Mouse (Mus musculus) MEL (cell line): ENCODE data around the gene Mitf. TPM values are rescaled to one million over a fixed set of nuclear protein-coding genes. Genes with fewer than 3 reads are reported as not detected.

Experiments
- DNase-seq: peaks from one replicate; pipeline ENCODE4 v3.0.0; 2011; ENCODE audit warnings: low read depth, low spot score
- H3K27ac ChIP-seq: 2 replicates; pipeline ENCODE4 v1.5.1; 2012; ENCODE audit warnings: low read depth, mild to moderate bottlenecking, control low read depth, low read length, moderate library complexity; ENCODE audit not compliant: control insufficient read depth
- H3K27me3 ChIP-seq, 2 experiments: fragments of 150-350 bp in 1 of 2; sonication (generic) in 1 of 2; 2 replicates each; pipeline ENCODE4 v1.6.1; 2012; ENCODE audit warnings: low read length in 2 of 2, mild to moderate bottlenecking in 2 of 2, improper control_type of control experiment in 1 of 2, moderate library complexity in 1 of 2; ENCODE audit not compliant: insufficient read depth in 2 of 2, control insufficient read depth in 1 of 2
- H3K36me3 ChIP-seq, 2 experiments: 2 replicates each; pipeline ENCODE4 v1.6.1; 2012 to 2014; ENCODE audit warnings: low read length in 2 of 2, improper control_type of control experiment in 1 of 2, inconsistent platforms in 1 of 2, mild to moderate bottlenecking in 1 of 2; ENCODE audit not compliant: insufficient read depth in 2 of 2, control insufficient read depth in 1 of 2
- H3K4me1 ChIP-seq, 2 experiments: fragments of 150-350 bp in 1 of 2; sonication (generic) in 1 of 2; 2 replicates each; pipeline ENCODE4 v1.6.1; 2012; ENCODE audit warnings: low read length in 2 of 2, improper control_type of control experiment in 1 of 2, mild to moderate bottlenecking in 1 of 2; ENCODE audit not compliant: insufficient read depth in 2 of 2, control insufficient read depth in 1 of 2
- H3K4me3 ChIP-seq, 2 experiments: fragments of 150-350 bp in 1 of 2; sonication (generic) in 1 of 2; 2 replicates each; pipeline ENCODE4 v1.5.1; 2012; ENCODE audit warnings: low read depth in 2 of 2, low read length in 2 of 2, mild to moderate bottlenecking in 2 of 2, moderate library complexity in 2 of 2, control low read depth in 1 of 2, improper control_type of control experiment in 1 of 2; ENCODE audit not compliant: control insufficient read depth in 1 of 2, insufficient read depth in 1 of 2
- H3K79me2 ChIP-seq: 2 replicates; pipeline ENCODE4 v1.6.1; 2012; ENCODE audit warnings: mild to moderate bottlenecking, low read length, moderate library complexity; ENCODE audit not compliant: control insufficient read depth, poor library complexity, insufficient read depth
- H3K9ac ChIP-seq: 2 replicates; pipeline ENCODE4 v1.6.1; 2012; ENCODE audit warnings: low read depth, mild to moderate bottlenecking, control low read depth, low read length, moderate library complexity; ENCODE audit not compliant: control insufficient read depth, poor library complexity, severe bottlenecking
- H3K9me3 ChIP-seq: fragments of 150-350 bp; sonication (generic); replicated peaks from 2 replicates; pipeline ENCODE4 v1.6.1; 2012; ENCODE audit warnings: mild to moderate bottlenecking, low read length, improper control_type of control experiment, moderate library complexity; ENCODE audit not compliant: insufficient read depth
- BHLHE40 ChIP-seq: IDR thresholded peaks from 2 replicates; pipeline ENCODE4 v1.6.1; 2012; ENCODE audit warnings: low read depth, mild to moderate bottlenecking, inconsistent platforms, low read length, improper control_type of control experiment, borderline replicate concordance
- CHD1 ChIP-seq: IDR thresholded peaks from 2 replicates; pipeline ENCODE4 v1.6.1; 2012; ENCODE audit warnings: low read depth, mild to moderate bottlenecking, inconsistent platforms, low read length, improper control_type of control experiment
- CHD2 ChIP-seq: IDR thresholded peaks from 2 replicates; pipeline ENCODE4 v1.6.1; 2011; ENCODE audit warnings: low read length, improper control_type of control experiment
- E2F4 ChIP-seq: IDR thresholded peaks from 2 replicates; pipeline ENCODE4 v1.6.1; 2011; ENCODE audit warnings: low read depth, low read length, improper control_type of control experiment, borderline replicate concordance
- ELF1 ChIP-seq: IDR thresholded peaks from 2 replicates; pipeline ENCODE4 v1.6.1; 2014; ENCODE audit warnings: low read depth, mild to moderate bottlenecking, inconsistent platforms, low read length, improper control_type of control experiment, moderate library complexity
- EP300 ChIP-seq, 2 experiments: IDR thresholded peaks; 2 replicates each; pipeline ENCODE4 v1.6.1; 2011; ENCODE audit warnings: improper control_type of control experiment in 2 of 2, low read length in 2 of 2, low read depth in 1 of 2, mild to moderate bottlenecking in 1 of 2
- ETS1 ChIP-seq: IDR thresholded peaks from 2 replicates; pipeline ENCODE4 v1.6.1; 2012; ENCODE audit warnings: low read depth, mild to moderate bottlenecking, inconsistent platforms, low read length, improper control_type of control experiment, moderate library complexity
- GABPA ChIP-seq: IDR thresholded peaks from 2 replicates; pipeline ENCODE4 v1.6.1; 2012; ENCODE audit warnings: low read depth, mild to moderate bottlenecking, inconsistent platforms, low read length, improper control_type of control experiment, moderate library complexity
- GATA1 ChIP-seq: IDR thresholded peaks from 2 replicates; pipeline ENCODE4 v1.6.1; 2011; ENCODE audit warnings: low read depth, low read length, improper control_type of control experiment
- HCFC1 ChIP-seq: IDR thresholded peaks from 2 replicates; pipeline ENCODE4 v1.6.1; 2012; ENCODE audit warnings: low read depth, mild to moderate bottlenecking, inconsistent platforms, low read length, improper control_type of control experiment, moderate library complexity
- JUND ChIP-seq: IDR thresholded peaks from 2 replicates; pipeline ENCODE4 v1.6.1; 2011; ENCODE audit warnings: low read depth, mild to moderate bottlenecking, improper control_type of control experiment, low read length
- KAT2A ChIP-seq: conservative IDR thresholded peaks from 2 replicates; pipeline ENCODE4 v1.6.1; 2012; ENCODE audit warnings: low read depth, low read length, improper control_type of control experiment, inconsistent platforms
- MAFK ChIP-seq: IDR thresholded peaks from 2 replicates; pipeline ENCODE4 v1.6.1; 2011; ENCODE audit warnings: low read depth, mild to moderate bottlenecking, low read length, improper control_type of control experiment, borderline replicate concordance
- MAX ChIP-seq: IDR thresholded peaks from 2 replicates; pipeline ENCODE4 v1.6.1; 2011; ENCODE audit warnings: low read length, improper control_type of control experiment
- MAZ ChIP-seq: IDR thresholded peaks from 2 replicates; pipeline ENCODE4 v1.6.1; 2012; ENCODE audit warnings: low read depth, mild to moderate bottlenecking, inconsistent platforms, low read length, improper control_type of control experiment
- MXI1 ChIP-seq: IDR thresholded peaks from 2 replicates; pipeline ENCODE4 v1.6.1; 2011; ENCODE audit warnings: mild to moderate bottlenecking, low read depth, low read length, improper control_type of control experiment
- MYB ChIP-seq: IDR thresholded peaks from 2 replicates; pipeline ENCODE4 v1.6.1; 2011; ENCODE audit warnings: mild to moderate bottlenecking, low read depth, low read length, improper control_type of control experiment
- MYC ChIP-seq: IDR thresholded peaks from 2 replicates; pipeline ENCODE4 v1.6.1; 2011; ENCODE audit warnings: low read depth, mild to moderate bottlenecking, low read length, improper control_type of control experiment, moderate library complexity
- NELFE ChIP-seq: IDR thresholded peaks from 2 replicates; pipeline ENCODE4 v1.6.1; 2011; ENCODE audit warnings: low read depth, low read length, improper control_type of control experiment
- NRF1 ChIP-seq: IDR thresholded peaks from 2 replicates; pipeline ENCODE4 v1.6.1; 2014; ENCODE audit warnings: low read depth, mild to moderate bottlenecking, inconsistent platforms, low read length, improper control_type of control experiment, moderate library complexity; ENCODE audit not compliant: poor library complexity, insufficient read depth, severe bottlenecking
- POLR2AphosphoS5 ChIP-seq: IDR thresholded peaks from 2 replicates; pipeline ENCODE4 v1.6.1; 2012; ENCODE audit warnings: low read depth, borderline replicate concordance, mild to moderate bottlenecking, inconsistent platforms, low read length, moderate library complexity, mixed read lengths
- RAD21 ChIP-seq: IDR thresholded peaks from 2 replicates; pipeline ENCODE4 v1.6.1; 2011; ENCODE audit warnings: mild to moderate bottlenecking, low read depth, low read length, improper control_type of control experiment
- RCOR1 ChIP-seq: IDR thresholded peaks from 2 replicates; pipeline ENCODE4 v1.6.1; 2012; ENCODE audit warnings: low read depth, mild to moderate bottlenecking, inconsistent platforms, low read length, improper control_type of control experiment
- SIN3A ChIP-seq: IDR thresholded peaks from 2 replicates; pipeline ENCODE4 v1.6.1; 2012; ENCODE audit warnings: low read length, improper control_type of control experiment, inconsistent platforms
- TAL1 ChIP-seq: IDR thresholded peaks from 2 replicates; pipeline ENCODE4 v1.6.1; 2012; ENCODE audit warnings: mild to moderate bottlenecking, inconsistent platforms, low read length, moderate library complexity, mixed read lengths
- TBP ChIP-seq: IDR thresholded peaks from 2 replicates; pipeline ENCODE4 v1.8.0; 2011; ENCODE audit warnings: low read depth, low read length, improper control_type of control experiment
- TCF12 ChIP-seq: IDR thresholded peaks from 2 replicates; pipeline ENCODE4 v1.6.1; 2014; ENCODE audit warnings: low read depth, mild to moderate bottlenecking, inconsistent platforms, low read length, improper control_type of control experiment, moderate library complexity
- UBTF ChIP-seq: IDR thresholded peaks from 2 replicates; pipeline ENCODE4 v1.6.1; 2012; ENCODE audit warnings: low read depth, mild to moderate bottlenecking, inconsistent platforms, low read length, improper control_type of control experiment, moderate library complexity, borderline replicate concordance; ENCODE audit not compliant: insufficient read depth
- USF1 ChIP-seq: IDR thresholded peaks from 2 replicates; pipeline ENCODE4 v1.6.1; 2014; ENCODE audit warnings: low read depth, mild to moderate bottlenecking, inconsistent platforms, low read length, improper control_type of control experiment, moderate library complexity
- USF2 ChIP-seq, 2 experiments: IDR thresholded peaks; 2 replicates each; pipeline ENCODE4 v1.6.1; 2011 to 2012; ENCODE audit warnings: improper control_type of control experiment in 2 of 2, low read length in 2 of 2, borderline replicate concordance in 1 of 2, inconsistent platforms in 1 of 2, low read depth in 1 of 2, mild to moderate bottlenecking in 1 of 2; ENCODE audit not compliant: insufficient read depth in 1 of 2
- ZC3H11A ChIP-seq: IDR thresholded peaks from 2 replicates; pipeline ENCODE4 v1.6.1; 2012; ENCODE audit warnings: low read depth, mild to moderate bottlenecking, inconsistent platforms, low read length, improper control_type of control experiment
- ZKSCAN1 ChIP-seq: IDR thresholded peaks from 2 replicates; pipeline ENCODE4 v1.6.1; 2012; ENCODE audit warnings: low read depth, mild to moderate bottlenecking, inconsistent platforms, low read length, improper control_type of control experiment, moderate library complexity
- ZMIZ1 ChIP-seq: IDR thresholded peaks from 2 replicates; pipeline ENCODE4 v1.6.1; 2012; ENCODE audit warnings: low read depth, mild to moderate bottlenecking, inconsistent platforms, low read length, improper control_type of control experiment, moderate library complexity
- ZNF384 ChIP-seq: IDR thresholded peaks from 2 replicates; pipeline ENCODE4 v1.6.1; 2012; ENCODE audit warnings: low read depth, mild to moderate bottlenecking, inconsistent platforms, low read length, improper control_type of control experiment
- polyA plus RNA-seq, 2 experiments: library from polyadenylated mRNA; stranded (reverse) in 1 of 2; unstranded in 1 of 2; fragments of >175 nt in 1 of 2; fragments of >200 nt in 1 of 2; gene quantifications; 2 replicates each; pipeline versions ENCODE4 v1.2.1 to v1.2.4; 2012; ENCODE audit warnings: low replicate concordance in 2 of 2, low read depth in 1 of 2; ENCODE audit not compliant: insufficient read length in 2 of 2, insufficient read depth in 1 of 2, missing spikeins in 1 of 2
- total RNA-seq: library from RNA; depleted of rRNA; stranded (reverse); fragments of 300-350 nt; gene quantifications from 2 replicates; pipeline ENCODE4 v1.2.3, GENCODE M21; 2012; rRNA removed

Mitf gene
- total RNA-seq: 2.1 TPM in 2 replicates
- 1 to 10 TPM in 1 of 2 experiments, not detected in 1; 1.8 TPM for polyA plus RNA-seq

- H3K27ac ChIP-seq: no peak within 1 kb of the TSS; the same call in 1 of the 2 replicates
- H3K79me2 ChIP-seq: peaks cover 4% of the 10 kb centered on the region
- peak; percentile 97 for DNase-seq
- peak within 1 kb of the TSS; percentile 92 to 94 for H3K4me3 ChIP-seq
- peak within 1 kb of the TSS; percentile 86 for H3K9ac ChIP-seq
- no peaks in the 10 kb centered on the region for H3K9me3 ChIP-seq
- peaks cover 0 to 2% of the 10 kb centered on the region in 2 experiments; a peak in 2 of 4 replicates for H3K36me3 ChIP-seq
- H3K4me1 ChIP-seq: peaks cover 0 to 3% of the 10 kb centered on the region in 2 experiments; a peak in 2 of 4 replicates
- no peaks in the 10 kb centered on the region for H3K27me3 ChIP-seq
- TF ChIP-seq MAFK: no peak
- TF ChIP-seq SIN3A: peak; percentile 99
- TF ChIP-seq UBTF: no peak
- TF ChIP-seq USF2 (IDR thresholded peaks at IDR 0.05; ENCODE audit: borderline replicate concordance in 1 of 2, insufficient read depth in 1 of 2, low read depth in 1 of 2, low read length in 2 of 2): no peak
- TF ChIP-seq BHLHE40: no peak
- 0 out of 2 replicates have a peak, but pooled peaks have one; percentile 16 for TF ChIP-seq ETS1
- TF ChIP-seq TCF12: no peak
- no peak for TF ChIP-seq JUND
- TF ChIP-seq RAD21: no peak
- TF ChIP-seq ZKSCAN1: no peak
- no peak for TF ChIP-seq E2F4
- no peak for TF ChIP-seq ZMIZ1
- TF ChIP-seq CHD2: no peak
- peak; percentile 98 for TF ChIP-seq MXI1
- TF ChIP-seq NELFE: peak; percentile 41
- no peak for TF ChIP-seq ZNF384
- 0 out of 2 replicates have a peak, but pooled peaks have one; percentile 31 for TF ChIP-seq GATA1
- TF ChIP-seq MAX: peak; percentile 92
- TF ChIP-seq TAL1: no peak
- TF ChIP-seq TBP: peak; percentile 55; the same call in 1 of the 2 replicates
- TF ChIP-seq MAZ: peak; percentile 99
- TF ChIP-seq KAT2A: peak; percentile 93
- no peak for TF ChIP-seq RCOR1
- TF ChIP-seq EP300 (IDR thresholded peaks at IDR 0.05; ENCODE audit: low read depth in 1 of 2, low read length in 2 of 2): no peak
- no peak for TF ChIP-seq CHD1
- peak; percentile 97 for TF ChIP-seq HCFC1
- no peak for TF ChIP-seq NRF1
- no peak for TF ChIP-seq GABPA
- TF ChIP-seq POLR2AphosphoS5: no peak
- peak; percentile 73 for TF ChIP-seq ELF1
- TF ChIP-seq ZC3H11A: no peak
- peak; percentile 76 for TF ChIP-seq USF1
- TF ChIP-seq MYC: peak; percentile 95
- TF ChIP-seq MYB: no peak
Measured at GRCm38 (mm10) chr6:97806781-97807743, at the start of gene Mitf. Gene Mitf, plus strand, starts transcription at chr6:97807052.
